Mouse (Mus musculus) T-cell, adult 2 months (primary cell): ENCODE measurements around the gene Ccpg1os.

Experiments
- DNase-seq: peaks from one replicate; pipeline ENCODE4 v3.0.0; 2022; ENCODE audit warnings: low spot score

Ccpg1os gene

GRCm38 (mm10) chr9:72985250-72986220 is at the start of gene Ccpg1os, which contains the start of gene Ccpg1:
Gene Ccpg1os, minus strand, starts transcription at chr9:72985382.
Gene Ccpg1, plus strand, starts transcription at chr9:72985429.
- DNase-seq = peak; percentile 99

GRCm38 (mm10) chr9:73033406-73033805 is 48.2 kb upstream of the Ccpg1os start:
- DNase-seq = no peak

GRCm38 (mm10) chr9:73031421-73031820 is 46.2 kb upstream of the Ccpg1os start:
- no peak for DNase-seq

- DNase-seq = no peak
Observed at GRCm38 (mm10) chr9:73030443-73030842, 45.3 kb upstream of the Ccpg1os start.

- DNase-seq = no peak
Observed at GRCm38 (mm10) chr9:73025818-73026636, 40.8 kb upstream of the Ccpg1os start.

DNA sequence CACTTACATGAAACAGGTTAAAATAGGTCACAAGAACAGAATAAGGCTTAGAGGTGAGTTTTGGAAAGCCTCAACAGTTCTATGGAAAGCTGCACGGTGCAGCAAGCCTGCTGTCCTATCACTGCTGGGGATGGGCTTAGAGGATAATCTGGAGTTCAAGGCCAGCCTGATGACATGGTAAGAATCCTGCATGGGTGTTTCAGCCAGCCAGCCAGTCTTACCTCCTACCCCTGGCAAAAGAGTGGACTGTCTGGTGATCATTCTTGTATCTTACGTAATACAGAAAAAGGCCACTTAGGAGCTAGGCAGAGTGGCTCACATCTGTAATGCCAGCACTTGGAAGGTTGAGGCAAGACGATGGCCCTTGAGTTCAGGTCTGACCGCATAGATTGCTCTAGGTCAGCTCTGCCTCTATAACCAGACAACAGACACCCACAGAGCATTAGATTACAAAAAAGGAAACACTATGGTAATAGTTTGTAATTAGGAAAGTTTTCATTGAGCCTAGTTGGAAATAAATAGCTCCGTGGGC is 35.5 kb upstream of the Ccpg1os start:
- no peak for DNase-seq

- no peak for DNase-seq
Observed at GRCm38 (mm10) chr9:73019841-73020240, 34.7 kb upstream of the Ccpg1os start.

GRCm38 (mm10) chr9:73014724-73015123 is 29.5 kb upstream of the Ccpg1os start:
- no peak for DNase-seq

DNA sequence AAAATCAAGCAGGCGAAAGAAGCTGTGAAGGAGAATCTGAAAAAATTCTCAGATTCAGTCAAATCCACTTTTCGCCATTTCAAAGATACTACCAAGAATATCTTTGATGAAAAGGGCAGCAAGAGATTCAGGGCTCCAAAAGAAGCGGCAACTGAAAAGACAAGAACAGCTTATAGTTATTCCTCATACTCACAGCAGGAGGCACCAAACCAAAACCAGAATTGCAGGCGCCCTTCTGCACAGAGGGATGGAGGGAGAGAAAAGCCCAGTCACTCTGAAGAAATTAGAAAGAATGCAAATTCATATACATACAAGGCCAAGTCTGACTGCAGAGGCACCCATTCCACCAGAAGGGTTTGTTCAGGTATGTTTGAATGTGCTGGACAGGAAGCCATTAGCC is 27.4 kb upstream of the Ccpg1os start:
- no peak for DNase-seq

DNA sequence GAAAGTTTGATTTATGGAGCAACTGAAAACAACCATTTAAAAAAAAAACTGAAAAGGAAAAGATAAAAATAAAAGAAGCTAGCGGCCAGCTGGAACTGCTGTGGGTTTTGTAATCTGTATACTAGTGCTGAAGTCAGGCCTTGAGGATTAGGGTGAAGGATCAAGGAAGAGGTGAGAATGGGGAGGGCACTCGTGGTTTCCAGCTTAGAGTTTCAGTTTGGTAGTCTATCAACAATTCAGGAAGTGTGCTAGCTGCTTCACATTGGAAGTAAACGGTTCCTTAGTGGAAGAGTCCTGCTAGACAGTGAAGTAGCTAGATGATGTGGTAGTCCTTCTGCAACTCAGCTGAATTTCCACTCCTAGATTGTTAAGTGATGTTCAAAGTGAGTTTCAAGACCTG is 23.2 kb upstream of the Ccpg1os start:
- no peak for DNase-seq

DNA sequence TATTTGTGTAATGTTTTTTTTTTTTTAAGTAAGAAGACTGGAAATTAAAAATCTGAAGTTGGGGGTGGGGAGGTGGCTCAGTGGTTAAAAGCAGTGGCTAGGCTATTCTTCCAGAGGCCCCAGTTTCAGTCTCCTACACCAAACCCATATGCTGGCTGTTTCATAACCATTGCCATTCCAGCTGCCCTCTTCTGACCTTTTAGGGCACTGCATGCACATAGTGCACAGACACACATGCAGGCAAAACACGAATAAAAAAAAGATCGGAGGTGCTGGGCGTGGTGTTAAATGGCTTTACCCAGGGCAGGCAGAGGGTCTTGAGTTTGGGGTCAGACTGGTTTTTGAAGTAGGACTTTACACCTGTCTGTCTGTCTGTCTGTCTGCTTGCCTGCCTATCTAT is 21.0 kb upstream of the Ccpg1os start:
- peak; percentile 18 for DNase-seq

DNA sequence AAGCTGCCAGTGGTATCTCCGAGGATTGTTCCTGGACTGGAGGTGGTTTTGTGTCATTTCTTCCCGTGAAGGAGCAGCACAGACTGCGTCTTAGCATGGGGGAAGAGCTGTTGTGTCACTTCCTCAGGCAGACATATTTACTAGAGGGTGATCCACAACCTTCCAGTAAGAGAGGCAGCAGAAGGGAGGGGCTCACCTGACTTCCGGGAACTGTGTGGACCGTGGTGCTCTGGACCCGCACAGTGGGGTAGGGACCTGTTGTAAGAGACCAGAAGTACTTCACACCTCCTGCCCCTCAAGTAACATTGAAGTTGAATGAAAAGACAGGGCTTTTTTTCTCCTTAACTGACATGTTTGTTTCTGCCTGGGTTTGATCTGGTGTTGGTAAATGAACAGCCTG is 19.9 kb upstream of the Ccpg1os start:
- DNase-seq = no peak

DNA sequence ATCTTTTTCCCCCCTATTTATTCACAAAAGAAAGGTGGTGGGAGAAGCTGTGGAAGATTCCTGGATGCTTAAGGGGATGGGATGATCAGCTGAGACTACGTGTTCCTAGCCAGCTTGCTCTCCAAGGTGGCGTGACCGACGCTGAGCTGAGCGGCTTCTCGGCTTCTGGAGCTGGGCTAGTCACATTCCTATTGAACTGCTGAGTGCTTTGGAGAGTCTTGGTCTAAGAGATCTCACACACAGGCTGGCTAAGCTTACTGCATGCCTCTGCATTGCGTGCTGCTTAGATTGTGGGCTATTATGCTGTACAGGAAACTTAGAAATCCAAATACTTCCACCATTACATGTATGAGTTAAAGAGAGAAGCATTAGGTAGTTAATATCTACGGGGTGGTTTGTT is 18.9 kb upstream of the Ccpg1os start:
- DNase-seq = no peak

GRCm38 (mm10) chr9:73002177-73002576 is 17.0 kb upstream of the Ccpg1os start:
- no peak for DNase-seq

GRCm38 (mm10) chr9:73001314-73002011 is 16.3 kb upstream of the Ccpg1os start:
- DNase-seq = no peak

GRCm38 (mm10) chr9:73000487-73000886 is 15.3 kb upstream of the Ccpg1os start:
- no peak for DNase-seq

DNA sequence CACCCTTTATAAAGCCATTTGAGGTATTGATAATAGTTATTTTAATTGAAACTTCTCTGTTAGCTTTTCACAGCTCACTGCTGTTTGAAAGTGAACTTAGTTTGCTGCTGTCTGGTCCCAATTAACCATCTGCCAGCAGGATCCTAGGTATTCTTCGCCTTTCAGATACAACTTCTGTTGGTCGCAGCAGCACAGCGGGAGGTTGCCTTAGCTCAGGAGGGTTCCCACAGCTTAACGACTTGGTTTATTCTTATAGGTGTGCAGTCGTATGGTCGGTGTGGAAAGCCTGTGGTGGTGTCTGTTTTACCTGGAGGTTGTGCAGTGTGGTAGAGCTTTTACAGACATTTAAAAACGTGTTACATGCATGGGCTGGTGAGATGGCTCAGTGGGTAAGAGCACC is 11.6 kb upstream of the Ccpg1os start:
- no peak for DNase-seq

- DNase-seq = no peak
Observed at GRCm38 (mm10) chr9:72996167-72996566, 11.0 kb upstream of the Ccpg1os start.

- DNase-seq = no peak
Observed at GRCm38 (mm10) chr9:72992576-72992975, 7.4 kb upstream of the Ccpg1os start.

DNA sequence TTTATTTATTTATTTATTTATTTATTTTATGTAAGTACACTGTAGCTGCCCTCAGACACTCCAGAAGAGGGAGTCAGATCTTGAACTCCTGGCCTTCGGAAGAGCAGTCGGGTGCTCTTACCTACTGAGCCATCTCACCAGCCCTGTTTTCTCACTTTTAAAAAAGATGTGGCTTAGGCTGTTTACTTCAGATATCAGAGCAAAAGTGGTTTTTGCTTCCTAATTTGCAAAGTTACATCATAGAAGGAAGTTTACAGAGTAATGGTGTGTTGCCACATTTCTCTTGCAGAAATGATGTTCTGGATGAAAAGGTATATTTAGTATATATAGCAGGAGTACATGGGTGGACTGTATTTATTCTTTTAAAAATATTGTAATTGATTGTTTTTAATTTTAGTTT is 6.2 kb upstream of the Ccpg1os start:
- DNase-seq = no peak

DNA sequence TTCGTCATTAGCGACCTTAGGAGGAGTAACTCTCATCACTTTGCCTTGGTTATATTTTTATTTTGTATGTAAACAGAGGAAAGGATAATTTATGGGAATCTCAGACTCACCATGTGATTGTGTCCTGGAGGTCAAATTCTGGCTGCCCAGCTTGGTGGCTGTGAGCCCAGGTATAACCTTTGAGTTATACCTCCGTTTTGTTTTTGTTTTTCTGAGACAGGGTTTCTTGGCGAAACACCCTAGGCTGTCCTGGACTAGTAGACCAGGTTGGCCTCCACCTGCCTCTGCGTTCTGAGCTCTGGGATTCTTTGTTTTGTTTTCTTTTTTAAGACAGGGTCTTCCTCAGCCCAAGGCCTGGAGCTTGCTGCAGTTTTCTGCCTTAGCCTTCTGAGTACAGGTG is 3.5 kb upstream of the Ccpg1os start:
- no peak for DNase-seq

DNA sequence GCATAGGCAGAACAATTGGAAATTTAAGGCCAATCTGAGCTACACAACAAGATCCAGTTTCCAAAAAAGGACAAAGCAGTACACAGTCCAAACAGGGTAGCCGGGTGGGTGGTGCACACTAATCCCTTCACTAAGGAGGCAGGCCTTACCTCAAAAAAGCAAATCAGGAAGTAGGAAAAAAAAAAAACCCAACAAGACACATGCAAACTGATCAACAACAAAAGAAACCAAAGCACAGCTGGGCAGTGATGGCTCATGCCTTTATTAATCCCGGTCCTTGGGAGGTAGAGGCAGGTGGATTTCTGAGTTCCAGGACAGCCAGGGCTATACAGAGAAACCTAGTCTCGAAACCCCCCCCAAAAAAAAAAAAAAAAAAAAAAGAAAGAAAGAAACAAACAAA is 2.5 kb upstream of the Ccpg1os start:
- no peak for DNase-seq
